Mouse (Mus musculus) yolk sac, embryonic 10.5 days (tissue): ENCODE data around the gene Cep135.

ENCODE experiments used
- DNase-seq: peaks from one replicate; pipeline ENCODE4 v3.0.0-alpha.2; 2017; ENCODE audit warnings: low spot score

Cep135 gene

DNA sequence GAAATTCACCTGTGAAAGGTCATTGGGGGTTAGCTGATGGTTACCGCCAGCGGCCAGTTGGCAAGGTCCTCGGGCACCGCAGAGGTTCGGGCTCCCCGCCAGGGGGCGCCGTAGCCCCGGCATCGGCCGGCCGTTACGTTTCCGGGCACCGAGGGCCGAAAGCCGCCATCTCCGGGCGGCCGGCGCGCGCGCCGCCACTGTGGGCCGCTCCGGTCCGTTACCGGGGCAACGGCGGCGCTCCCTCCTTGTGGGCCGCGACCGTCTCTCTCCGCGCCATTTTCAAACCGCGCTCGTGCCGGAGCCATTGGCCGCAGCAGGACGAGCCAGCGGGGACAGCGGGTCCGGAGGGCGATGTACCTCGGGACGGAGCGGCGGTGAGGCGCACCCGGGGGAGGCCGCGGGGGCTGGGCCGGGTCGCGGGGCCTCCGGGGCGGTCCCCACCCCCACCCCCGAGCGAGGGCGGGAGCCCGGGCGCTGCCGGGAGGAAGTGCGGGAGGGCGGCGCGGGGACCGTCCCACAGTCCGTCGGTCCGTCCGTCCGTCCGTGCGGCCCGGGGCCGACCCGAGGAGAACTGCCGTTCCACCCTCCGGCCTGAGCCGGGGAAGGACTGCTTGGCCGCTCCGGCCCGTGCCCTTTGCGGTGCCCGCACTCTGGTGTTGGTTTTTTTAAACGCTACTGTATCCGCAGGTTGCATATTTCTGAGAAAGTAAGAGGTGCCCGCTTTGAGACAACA lies at the start of gene Cep135:
TSS of gene Cep135 (plus strand) at position 148 of the 733 bp plus-strand sequence.
- DNase-seq = peak; percentile 86

- DNase-seq = no peak
Measured at GRCm38 (mm10) chr5:76540181-76540580, 48.3 kb upstream of the Cep135 start.

GRCm38 (mm10) chr5:76540842-76541241 lies 47.7 kb upstream of the Cep135 start:
- DNase-seq = no peak

DNA sequence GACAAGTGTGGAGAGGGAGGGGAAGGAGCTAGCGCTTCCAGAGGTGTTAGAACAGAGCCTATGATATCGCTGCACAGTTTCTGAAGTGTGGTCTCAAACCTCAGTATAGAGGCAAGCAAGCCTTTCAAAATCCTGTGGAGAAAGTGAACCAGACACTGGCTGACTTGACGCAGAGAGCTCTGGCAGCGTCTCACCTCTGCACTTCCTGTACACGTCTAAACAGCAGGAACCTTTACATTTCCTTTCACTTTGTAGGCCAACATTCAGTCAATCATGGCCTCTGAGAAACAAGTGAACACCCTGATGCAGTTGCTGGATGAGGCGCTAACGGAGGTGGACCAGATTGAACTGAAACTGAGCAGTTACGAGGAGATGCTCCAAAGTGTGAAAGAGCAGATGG lies 45.3 kb upstream of the Cep135 start:
- DNase-seq = no peak

- no peak for DNase-seq
Measured at GRCm38 (mm10) chr5:76550426-76550825, 38.1 kb upstream of the Cep135 start.

GRCm38 (mm10) chr5:76565321-76565720 lies 23.2 kb upstream of the Cep135 start:
- no peak for DNase-seq

- no peak for DNase-seq
Measured at GRCm38 (mm10) chr5:76574251-76574650, 14.2 kb upstream of the Cep135 start.

DNA sequence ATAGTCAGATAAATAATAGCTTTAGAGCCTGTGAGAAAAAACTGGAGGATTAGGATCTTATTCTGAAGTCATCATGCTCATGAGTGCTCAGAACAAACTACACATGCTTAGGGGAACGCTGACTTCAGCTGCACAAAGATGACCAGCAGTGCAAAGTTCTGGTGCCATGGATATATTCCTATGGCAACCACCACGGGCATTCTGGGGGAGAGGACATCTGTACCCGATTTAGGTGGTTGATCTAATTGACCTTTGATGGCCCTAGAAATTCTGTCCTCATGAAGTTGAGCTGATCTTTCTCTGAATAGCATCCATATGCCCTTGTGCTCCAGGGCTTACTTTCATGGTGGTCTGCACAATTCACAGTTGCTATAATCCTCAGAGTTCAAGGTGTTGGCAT lies 11.5 kb upstream of the Cep135 start:
- DNase-seq = no peak

DNA sequence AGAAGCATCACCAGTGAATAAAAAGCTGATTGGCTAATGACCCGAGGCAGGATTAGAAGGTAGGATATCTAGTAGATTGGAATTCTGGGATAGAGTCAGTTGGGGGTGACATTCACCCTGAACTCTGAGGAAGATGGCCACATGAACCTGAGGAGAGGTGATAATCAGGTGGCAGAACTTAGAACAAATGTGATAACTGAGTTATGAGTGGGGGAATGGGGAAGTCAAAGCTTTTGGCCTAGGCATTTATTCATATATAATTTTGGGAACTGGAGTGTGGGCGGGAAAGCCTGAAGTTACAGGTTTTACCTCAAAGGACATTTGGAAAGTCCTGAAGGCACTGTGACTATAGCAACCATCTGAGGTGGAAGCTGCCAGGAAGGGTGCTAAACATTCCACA lies 3.1 kb upstream of the Cep135 start:
- no peak for DNase-seq

DNA sequence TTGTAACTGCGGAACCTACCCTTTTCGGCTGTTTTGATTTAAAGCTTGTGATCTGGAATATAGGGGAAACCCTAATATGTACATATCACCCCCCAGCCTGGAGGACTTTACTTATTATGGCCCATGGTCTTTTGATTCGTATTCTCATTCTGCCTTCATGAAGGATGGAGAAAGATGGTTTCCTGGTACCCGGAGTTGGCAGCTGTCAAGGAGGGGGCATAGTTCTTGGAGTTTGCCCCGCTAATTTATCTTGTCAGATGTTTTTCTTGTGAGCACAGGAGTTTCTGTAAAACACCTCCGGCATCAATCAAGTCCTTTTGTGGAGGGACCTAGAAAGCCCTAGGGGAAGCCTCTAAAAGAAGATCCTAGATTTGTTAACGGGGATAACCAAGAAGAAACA lies 813 bp downstream of the Cep135 start:
- DNase-seq = no peak

DNA sequence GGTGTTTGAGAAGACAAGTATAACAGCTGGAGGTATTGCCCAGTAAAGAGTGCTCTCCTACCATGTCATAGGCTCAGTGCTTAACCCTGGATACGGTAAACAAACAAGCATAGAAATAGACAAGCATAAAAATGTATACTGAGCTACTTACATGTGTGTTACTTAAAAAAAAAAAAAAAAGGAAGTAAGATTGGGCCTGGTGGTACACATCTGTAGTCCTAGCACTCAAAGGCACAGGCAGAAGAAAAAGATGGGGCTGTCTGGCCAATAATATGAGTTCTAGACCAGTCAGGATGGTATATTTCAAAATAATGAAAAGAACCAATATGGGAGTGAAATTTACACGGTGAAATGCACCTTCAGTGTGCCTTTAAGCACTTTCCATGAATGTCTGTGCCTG lies 1.5 kb downstream of the Cep135 start:
- DNase-seq = no peak

- DNase-seq = no peak
Measured at GRCm38 (mm10) chr5:76591885-76592284, 3.4 kb downstream of the Cep135 start.

DNA sequence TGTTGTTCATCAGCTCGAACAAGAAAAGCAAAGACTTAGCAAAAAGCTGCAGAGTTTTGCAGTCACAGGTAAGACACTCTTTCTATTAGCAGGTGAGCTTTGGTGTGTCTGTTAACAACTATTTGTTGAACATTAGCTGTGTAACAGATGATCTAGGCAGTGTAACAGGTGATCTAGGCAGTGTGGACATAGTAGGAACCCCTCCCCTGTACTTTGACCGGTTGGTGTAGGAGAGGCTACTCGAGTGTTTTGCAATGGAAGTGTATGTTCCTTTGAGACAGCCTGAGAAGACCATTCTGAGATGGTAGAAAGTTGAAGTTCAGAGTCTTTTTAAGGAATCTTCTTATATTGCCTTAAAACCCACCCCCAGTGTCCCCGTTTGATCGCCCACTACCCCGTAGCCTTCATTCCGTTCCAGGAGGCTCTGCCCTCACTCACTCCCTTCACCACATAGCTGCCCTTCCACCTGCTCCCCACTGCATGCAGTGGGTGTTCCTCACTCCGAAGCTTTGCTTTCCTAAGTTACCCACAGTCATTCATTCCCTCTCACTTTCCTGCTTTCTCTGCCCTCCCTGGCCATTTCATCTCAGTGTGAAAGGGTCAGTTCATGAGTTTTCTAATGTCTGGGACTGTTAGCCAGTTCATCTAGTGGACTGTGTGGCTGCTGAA lies 21.3 kb downstream of the Cep135 start:
- peak; percentile 67 for DNase-seq

- DNase-seq = no peak
Measured at GRCm38 (mm10) chr5:76612867-76613499, 24.5 kb downstream of the Cep135 start.

GRCm38 (mm10) chr5:76615276-76615675 lies 26.8 kb downstream of the Cep135 start:
- no peak for DNase-seq

DNA sequence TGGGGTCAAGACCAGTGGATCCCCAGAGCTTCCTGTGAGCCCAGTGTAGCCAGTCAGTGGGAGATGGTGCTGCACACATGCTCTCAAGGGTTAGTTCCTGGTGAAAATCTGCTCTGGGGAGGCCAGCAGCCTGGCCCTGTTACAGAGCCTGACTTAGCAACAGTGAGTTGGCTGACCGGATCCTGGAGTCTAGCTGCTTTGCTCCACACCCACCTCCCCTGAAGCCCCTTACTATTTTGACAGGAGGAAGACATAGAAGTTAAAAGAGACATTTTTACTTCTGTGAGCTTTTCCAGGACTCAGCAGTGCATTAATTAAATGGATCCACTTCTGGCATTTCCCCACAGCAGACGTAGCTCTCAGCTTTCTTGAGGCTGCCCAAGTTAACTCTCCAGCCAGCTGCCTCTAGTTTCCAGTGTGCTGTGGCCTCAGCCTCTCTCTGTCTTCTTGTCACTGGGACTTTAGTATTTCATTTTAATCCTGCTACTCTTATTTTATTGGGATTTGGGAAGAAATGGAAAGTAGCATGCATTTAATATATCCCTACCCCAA lies 27.8 kb downstream of the Cep135 start:
- DNase-seq = no peak

- no peak for DNase-seq
Measured at GRCm38 (mm10) chr5:76618750-76619149, 30.3 kb downstream of the Cep135 start.

DNA sequence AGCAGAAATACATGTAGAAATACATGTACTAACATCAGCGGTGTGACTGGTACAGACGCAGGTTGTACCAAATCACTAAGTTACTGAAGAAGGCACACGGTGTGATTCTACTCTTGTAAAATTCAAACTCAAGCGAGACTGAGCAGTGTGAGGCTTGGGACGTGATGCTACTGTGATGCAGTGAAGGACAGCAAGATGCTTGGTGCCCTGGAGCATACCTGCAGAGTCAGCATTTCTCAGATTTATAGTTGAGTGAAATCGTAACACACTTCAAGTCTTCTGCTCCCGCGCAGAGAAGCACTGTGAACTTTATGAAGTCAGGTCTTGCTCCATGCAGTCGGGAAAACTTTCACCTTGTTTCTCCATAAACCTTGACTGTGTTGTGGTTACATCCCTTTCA lies 35.3 kb downstream of the Cep135 start:
- DNase-seq = no peak

DNA sequence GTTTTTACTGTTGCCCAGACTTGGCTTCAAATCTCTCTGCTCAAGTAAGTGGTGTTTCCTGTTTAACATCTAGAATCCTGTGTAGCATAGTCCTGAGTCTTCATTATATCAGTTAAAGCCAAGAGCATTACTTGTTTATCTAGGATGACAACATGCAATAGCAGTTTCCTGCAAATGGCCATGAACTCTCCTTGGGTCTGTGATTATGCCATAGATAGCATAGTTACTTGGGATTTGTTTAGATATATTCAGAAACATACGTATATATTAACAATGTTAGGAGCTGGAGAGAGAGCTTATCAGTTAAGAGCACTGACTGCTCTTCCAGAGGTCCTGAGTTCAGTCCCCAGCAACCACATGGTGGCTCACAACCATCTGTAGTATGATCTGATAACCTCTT lies 39.3 kb downstream of the Cep135 start:
- no peak for DNase-seq

DNA sequence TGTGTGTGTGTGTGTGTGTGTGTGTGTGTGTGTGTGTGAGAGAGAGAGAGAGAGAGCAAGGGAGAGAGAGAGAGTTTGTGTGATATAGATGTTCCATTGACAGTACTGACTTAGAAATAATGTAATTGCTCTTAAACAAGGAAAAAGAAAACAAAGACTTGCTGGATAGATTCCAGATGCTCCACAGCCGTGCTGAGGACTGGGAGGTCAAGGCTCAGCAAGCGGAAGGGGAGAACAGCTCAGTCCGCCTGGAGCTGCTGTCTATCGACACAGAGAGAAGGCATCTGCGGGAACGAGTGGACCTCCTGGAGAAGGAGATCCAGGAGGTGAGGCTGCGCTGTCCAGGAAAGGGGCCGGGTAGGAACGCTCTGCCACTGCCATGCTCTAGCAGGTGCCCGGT lies 45.5 kb downstream of the Cep135 start:
- DNase-seq = no peak

DNA sequence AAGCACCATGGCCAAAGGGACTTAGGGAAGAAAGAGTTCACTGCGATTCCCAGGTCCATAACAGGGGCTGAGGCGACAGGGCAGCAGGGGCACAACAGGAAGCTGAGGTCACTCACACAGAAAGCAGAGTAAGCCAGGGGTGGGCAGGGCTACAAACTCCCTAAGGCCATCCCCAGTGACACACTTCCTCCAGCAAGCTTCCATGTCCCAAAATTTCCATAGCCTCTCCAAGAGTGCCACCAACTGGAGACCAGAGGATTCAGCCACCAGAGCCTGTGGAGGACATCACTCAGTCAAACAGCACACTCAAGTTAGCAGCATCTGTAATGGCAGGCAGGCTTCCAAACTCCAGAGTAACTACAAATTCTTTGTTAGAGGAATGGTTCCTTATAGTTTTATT lies 47.1 kb downstream of the Cep135 start:
- no peak for DNase-seq

DNA sequence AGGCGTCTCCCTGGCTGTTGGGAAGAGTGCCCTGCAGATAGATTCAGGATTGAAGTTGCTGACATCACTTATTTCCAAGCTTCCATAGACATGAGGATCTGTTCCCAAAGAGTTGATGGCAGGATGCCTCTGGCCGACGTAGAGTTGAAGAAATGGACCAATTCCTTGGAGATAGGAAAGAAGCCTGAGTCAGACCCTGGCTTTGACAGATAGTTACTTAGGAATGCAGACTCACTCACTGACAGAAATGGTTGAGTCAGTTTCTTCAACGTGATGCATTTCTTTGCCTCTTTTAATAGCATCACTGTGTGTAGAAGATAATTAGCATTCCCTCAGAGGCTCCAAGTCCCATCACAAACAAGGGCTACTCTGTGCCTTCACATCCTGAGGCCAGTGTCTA lies 53.6 kb downstream of the Cep135 start:
- DNase-seq = no peak

- DNase-seq = no peak
Measured at GRCm38 (mm10) chr5:76644234-76644633, 55.7 kb downstream of the Cep135 start.
